Mouse (Mus musculus): Measurements from ENCODE around the gene Mtmr10.

Gene Mtmr10

GRCm38 (mm10) chr7:64287414-64288091 lies at the start of gene Mtmr10:
Gene Mtmr10 (plus strand): TSS chr7:64287653.
- peak; percentile 91 for DNase-seq (ENCODE audit: extremely low read depth, low read depth)

DNA sequence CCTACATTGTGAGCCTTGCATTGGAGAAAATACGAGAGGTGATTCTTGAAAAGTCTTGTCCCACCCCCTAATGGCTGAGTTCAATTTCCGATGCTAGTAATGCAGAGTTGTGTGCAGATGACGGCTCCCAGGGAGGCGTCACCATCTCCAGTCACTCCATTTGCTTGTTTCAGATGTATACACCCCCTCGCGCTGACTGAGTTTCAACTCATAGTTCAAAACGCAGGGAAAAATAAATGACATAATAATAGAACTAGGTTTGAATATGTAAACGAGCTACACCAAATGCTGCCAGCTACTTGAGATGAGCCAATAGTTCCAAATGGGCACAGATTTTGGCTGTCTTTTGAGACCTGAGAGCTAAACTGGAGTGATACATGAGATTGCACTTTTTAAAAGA lies 49.7 kb upstream of the Mtmr10 start:
- DNase-seq (ENCODE audit: extremely low read depth, low read depth) = no peak

DNA sequence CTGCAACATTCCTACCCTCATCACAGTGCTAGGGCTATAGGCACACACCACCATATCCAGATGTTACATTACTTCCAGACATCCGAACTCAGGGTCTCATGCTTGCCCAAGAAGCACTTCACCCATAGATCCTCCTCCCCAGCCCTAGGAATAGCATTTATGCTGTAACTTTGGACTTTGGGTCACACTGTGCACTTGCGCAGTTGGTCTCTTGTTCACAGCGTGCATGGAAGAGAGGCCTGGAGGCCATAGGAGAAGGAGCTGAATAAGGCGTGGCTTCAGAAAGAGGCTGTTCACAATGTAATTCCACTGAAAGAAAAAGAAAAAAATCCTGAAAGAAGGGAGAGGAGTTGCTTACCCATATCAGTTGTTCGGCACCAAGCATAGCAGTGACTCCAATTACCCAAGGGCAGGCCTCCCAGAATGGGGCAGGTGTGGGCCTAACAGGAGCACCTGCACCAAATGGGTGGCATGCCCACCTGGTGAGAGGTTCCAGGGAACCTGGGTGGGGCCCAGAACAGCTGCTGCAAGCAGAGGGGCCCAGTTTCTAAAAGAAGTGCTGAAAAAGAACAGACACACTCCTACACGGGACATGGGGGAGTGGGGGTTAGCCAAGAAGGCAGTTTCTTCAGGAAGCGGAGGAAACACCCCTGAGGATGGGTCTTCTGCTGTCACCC lies 48.9 kb upstream of the Mtmr10 start:
- DNase-seq (ENCODE audit: extremely low read depth, low read depth) = no peak

GRCm38 (mm10) chr7:64239138-64239805 lies 48.2 kb upstream of the Mtmr10 start:
- DNase-seq (ENCODE audit: extremely low read depth, low read depth) = no peak

DNA sequence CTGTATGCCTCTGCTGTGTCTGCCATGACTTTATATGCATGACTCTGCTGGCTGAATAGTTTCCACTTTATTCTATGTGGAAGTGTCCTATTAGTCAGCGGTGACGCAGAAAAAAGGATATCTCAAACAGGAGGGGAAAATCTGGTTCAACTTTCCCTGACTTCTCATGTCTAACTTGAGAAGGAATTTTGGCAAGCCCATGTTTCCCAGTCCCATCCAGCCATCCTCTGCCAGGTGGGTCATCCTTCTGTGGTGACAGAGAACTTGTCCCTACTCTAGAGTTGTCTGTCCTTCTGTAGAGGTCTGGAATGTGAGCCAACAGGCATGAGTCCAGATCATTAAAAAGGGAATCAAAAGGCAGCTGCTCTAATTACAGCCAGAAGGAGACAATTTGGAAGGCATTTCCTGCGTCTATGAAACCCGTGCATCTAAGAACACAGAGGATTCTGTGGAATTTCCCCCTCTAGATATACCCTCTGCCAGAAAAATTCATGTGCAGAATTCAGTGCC lies 47.6 kb upstream of the Mtmr10 start:
- DNase-seq (ENCODE audit: extremely low read depth, low read depth) = no peak

GRCm38 (mm10) chr7:64242424-64242823 lies 45.0 kb upstream of the Mtmr10 start:
- DNase-seq (ENCODE audit: extremely low read depth, low read depth) = no peak

DNA sequence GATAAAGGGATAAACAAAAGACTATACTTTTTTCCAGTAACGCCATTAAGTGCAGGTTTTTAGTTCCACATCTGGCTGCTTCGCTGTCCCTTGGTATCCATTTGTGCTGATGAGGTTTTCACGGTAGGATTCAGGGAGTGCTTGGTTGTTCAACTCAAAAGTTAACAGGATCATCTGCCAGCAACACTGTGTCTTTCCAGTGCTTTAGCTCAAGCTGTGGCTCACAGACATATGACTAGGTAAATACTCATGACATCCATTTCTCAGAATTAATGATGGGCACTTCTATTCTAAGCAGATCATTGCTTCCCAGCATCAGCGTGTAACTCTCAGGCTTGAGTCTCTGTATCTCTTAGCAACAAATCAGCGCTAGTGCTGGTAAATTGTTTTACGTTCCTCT lies 43.1 kb upstream of the Mtmr10 start:
- DNase-seq (ENCODE audit: extremely low read depth, low read depth) = no peak

DNA sequence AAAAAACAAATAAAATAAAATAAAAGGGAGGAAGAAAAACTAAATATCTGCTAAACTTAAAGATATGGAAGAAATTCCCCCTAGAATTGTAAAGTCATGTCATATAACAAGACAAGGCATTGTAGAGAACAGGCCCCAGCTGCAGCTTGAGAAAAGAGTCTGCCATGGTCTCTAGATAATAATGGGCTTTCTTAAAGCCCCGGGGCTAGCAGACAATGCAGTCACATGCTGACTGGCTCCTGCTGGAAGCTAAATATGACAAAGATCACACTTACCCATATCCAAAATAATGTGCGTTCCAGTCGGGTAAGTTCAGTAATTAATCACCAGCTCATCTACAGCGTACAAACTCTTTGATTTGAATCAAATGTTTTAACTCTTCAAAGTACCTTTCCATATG lies 40.7 kb upstream of the Mtmr10 start:
- DNase-seq (ENCODE audit: extremely low read depth, low read depth) = no peak

GRCm38 (mm10) chr7:64248352-64248751 lies 39.1 kb upstream of the Mtmr10 start:
- DNase-seq (ENCODE audit: extremely low read depth, low read depth) = no peak

GRCm38 (mm10) chr7:64249715-64250114 lies 37.7 kb upstream of the Mtmr10 start:
- no peak for DNase-seq (ENCODE audit: extremely low read depth, low read depth)

GRCm38 (mm10) chr7:64250417-64250816 lies 37.0 kb upstream of the Mtmr10 start:
- no peak for DNase-seq (ENCODE audit: extremely low read depth, low read depth)

GRCm38 (mm10) chr7:64253736-64254135 lies 33.7 kb upstream of the Mtmr10 start:
- DNase-seq (ENCODE audit: extremely low read depth, low read depth) = no peak

GRCm38 (mm10) chr7:64265502-64266279 lies 21.8 kb upstream of the Mtmr10 start:
- DNase-seq (ENCODE audit: extremely low read depth, low read depth) = no peak

DNA sequence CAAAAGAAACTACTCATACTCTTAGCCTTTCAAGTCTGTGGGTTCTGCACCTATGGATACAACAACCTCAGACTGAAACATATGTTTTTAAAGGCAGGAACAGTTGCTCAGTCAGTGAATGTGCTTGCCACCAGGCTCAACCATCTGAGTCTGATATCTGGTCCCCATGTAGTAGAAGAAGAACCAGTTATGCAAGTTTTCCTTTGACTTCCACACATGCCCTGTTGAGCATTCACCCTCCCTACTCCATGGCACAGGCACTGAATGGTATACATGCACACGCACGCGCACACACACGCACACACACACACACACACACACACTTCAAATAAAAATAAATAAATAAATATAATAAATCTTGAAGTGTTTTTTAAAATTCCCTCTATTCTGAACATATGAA lies 20.9 kb upstream of the Mtmr10 start:
- no peak for DNase-seq (ENCODE audit: extremely low read depth, low read depth)

DNA sequence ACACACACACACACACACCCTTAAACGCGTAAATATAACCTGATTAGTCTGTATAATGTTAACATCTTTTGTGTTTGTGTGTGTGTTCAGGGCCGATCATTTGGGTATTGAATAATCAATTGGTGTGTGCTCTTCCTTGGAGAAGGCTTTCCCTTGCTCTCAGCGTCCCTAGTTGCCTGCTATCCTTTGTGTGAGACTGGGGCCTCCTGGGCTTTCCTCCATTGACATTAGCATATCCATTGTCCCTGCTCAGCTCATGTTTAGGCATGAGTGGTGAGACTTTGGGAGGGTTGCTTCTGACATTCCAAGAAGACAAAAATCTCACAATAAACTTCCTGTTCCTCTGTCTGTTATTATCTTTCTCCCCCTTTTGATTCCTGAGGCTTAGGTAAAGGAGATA lies 15.5 kb upstream of the Mtmr10 start:
- DNase-seq (ENCODE audit: extremely low read depth, low read depth) = no peak

GRCm38 (mm10) chr7:64275518-64275917 lies 11.9 kb upstream of the Mtmr10 start:
- DNase-seq (ENCODE audit: extremely low read depth, low read depth) = no peak

GRCm38 (mm10) chr7:64276921-64277320 lies 10.5 kb upstream of the Mtmr10 start:
- DNase-seq (ENCODE audit: extremely low read depth, low read depth) = no peak

DNA sequence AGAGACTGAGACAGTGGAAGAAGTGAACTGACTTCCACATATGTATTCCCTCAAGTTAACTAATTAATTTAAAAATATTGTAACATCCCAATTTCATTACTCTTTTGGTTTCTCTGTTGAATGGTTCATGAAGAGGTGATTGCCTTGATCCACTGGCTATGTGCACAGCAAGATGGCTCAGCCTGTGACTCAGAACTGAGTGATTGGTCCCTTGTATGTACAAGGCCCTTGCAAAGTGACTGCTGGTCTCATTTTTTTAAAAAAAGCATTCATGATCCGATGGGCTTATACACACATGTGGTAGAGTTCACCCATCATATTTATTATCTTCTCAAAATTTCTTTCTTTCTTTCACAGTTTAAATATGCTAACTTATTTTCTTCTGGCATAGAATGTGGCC lies 8.9 kb upstream of the Mtmr10 start:
- no peak for DNase-seq (ENCODE audit: extremely low read depth, low read depth)

- peak; percentile 55 for DNase-seq (ENCODE audit: extremely low read depth, low read depth)
These were observed 7.9 kb upstream of the Mtmr10 start for GRCm38 (mm10) chr7:64279548-64279947.

- no peak for DNase-seq (ENCODE audit: extremely low read depth, low read depth)
These were observed 887 bp upstream of the Mtmr10 start for GRCm38 (mm10) chr7:64286566-64286965.

DNA sequence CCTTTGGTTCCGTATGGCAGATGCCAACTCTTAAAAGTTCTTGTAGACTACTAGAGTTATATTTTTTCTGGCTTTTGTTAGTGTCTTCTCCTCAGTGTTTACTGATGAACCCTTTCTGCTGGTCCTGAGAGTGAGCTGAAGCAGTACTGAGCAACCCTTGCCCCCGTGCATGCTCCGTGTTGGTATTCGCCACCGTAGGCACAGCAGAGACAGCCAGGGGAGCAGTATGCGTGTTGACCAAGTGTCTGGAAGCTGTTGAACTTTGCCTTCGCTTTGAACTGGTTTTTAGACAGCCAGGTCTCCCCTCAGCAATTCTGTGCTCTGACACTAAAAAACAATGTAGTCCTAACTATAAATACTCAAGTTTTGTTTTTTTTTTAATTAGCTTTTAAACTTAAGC lies 2.0 kb downstream of the Mtmr10 start:
- no peak for DNase-seq (ENCODE audit: extremely low read depth, low read depth)

DNA sequence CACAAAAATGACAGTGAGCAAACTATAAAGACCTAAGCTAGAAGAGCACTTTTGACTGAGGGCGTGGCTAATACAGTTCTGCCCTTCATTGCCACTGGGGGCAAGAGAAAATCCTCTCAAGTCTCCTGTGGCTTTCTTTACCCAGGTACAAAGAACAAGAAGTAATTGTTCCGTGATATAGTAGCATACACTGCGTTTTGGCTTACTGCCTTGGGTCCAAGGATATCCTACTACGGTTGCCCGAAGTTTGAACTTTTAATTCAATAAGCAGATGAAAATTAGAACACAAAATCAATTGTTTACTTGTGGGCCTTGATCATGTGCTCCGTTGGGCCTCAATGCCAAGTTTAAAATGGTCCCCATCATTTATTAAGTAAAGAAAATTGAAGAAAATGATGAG lies 3.0 kb downstream of the Mtmr10 start:
- no peak for DNase-seq (ENCODE audit: extremely low read depth, low read depth)
